8 mouse cellular contexts compared by ENCODE assay signal in the genomic region with DNA sequence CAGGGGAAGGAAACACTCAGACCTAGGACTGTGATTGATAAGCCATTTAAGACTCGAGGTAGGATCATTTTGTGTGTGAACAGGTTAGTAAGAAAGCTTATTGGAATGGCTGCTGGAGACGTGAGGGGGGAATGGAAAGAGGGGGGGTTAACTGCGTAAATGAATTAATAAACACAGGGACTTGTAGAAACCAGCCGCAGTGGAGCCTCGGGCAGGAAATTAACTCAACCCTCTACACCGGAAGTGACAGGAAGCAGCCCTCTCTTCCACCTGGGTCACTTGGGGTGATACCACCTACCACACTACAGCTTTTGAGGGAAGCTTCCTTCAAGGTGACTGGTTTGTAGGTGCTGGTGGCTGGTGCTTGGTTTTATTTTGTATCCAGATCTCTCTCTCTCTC. TPM values are rescaled to one million over a fixed set of nuclear protein-coding genes. Genes with fewer than 3 reads are reported as not detected.
DNase-seq lines count a peak whose midpoint lies in the region; ATAC-seq lines count a peak whose summit lies in the region.
"Had no signal": no experiment of that assay in that cellular context is flagged by ENCODE, and none has a peak within 500 bp of the region (broad histone marks: within the 10 kb centered on the region; RNA-seq: fewer than 3 reads in every experiment).

No protein-coding gene starts in this region.

- 0 out of 2 replicates have a peak, but pooled peaks cover 6% of the 10 kb centered on the region for H3K4me1 ChIP-seq in kidney, embryonic 14.5 days (ENCODE audit: control insufficient read depth, insufficient read depth, low read length)
- peaks cover 3% of the 10 kb centered on the region; the same call in 1 of the 2 replicates for H3K4me1 ChIP-seq in liver, embryonic 12.5 days
- peaks cover 9% of the 10 kb centered on the region for H3K4me1 ChIP-seq in hindbrain, embryonic 16.5 days (ENCODE audit: control insufficient read depth, insufficient read depth, low read depth, low read length)

- no peak overlapping the region for H3K4me3 ChIP-seq in kidney, embryonic 14.5 days (ENCODE audit: low read length)
- no peak overlapping the region for H3K4me3 ChIP-seq in liver, embryonic 12.5 days
- no peak overlapping the region for H3K4me3 ChIP-seq in hindbrain, embryonic 16.5 days (ENCODE audit: low read length)
- H3K4me3 ChIP-seq: myocyte had no signal

- H3K27ac ChIP-seq in kidney, embryonic 14.5 days (ENCODE audit: low read depth, low read length), result no peak overlapping the region
- H3K27ac ChIP-seq in liver, embryonic 12.5 days, result no peak overlapping the region
- no peak overlapping the region for H3K27ac ChIP-seq in hindbrain, embryonic 16.5 days (ENCODE audit: low read depth, low read length)

- WGBS in kidney, embryonic 14.5 days, result 37% methylated on average over 6 of the region's 6 CpGs
- 24% methylated on average over 6 of the region's 6 CpGs for WGBS in liver, embryonic 12.5 days (ENCODE audit: insufficient replicate concordance)
- WGBS in hindbrain, embryonic 16.5 days, result 59% methylated on average over 6 of the region's 6 CpGs

- 0 out of 2 replicates have a peak, but pooled peaks cover 2% of the 10 kb centered on the region for H3K27me3 ChIP-seq in kidney, embryonic 14.5 days (ENCODE audit: control insufficient read depth, insufficient read depth, low read length)
- H3K27me3 ChIP-seq in splenic B cell, adult 2 months (ENCODE audit: control insufficient read depth, insufficient read depth, low read length, poor library complexity, severe bottlenecking), result no peaks in the 10 kb centered on the region
- H3K27me3 ChIP-seq in liver, embryonic 12.5 days (replicated peaks), result peaks cover 29% of the 10 kb centered on the region
- H3K27me3 ChIP-seq in hindbrain, embryonic 16.5 days (replicated peaks; ENCODE audit: control insufficient read depth, insufficient read depth, low read length), result no peaks in the 10 kb centered on the region

- DNase-seq in kidney, postnatal 10 days, result no peak
- DNase-seq in B cell, adult 2 months, result peak; percentile 30 to 42
- DNase-seq in T-cell, adult 2 months (ENCODE audit: low spot score), result peak; percentile 70
- DNase-seq in splenic B cell, adult 2 months (ENCODE audit: low read depth, low spot score), result peak; percentile 50

- H3K9ac ChIP-seq in kidney, embryonic 14.5 days (ENCODE audit: low read depth, low read length), result no peak overlapping the region
- H3K9ac ChIP-seq in liver, embryonic 12.5 days, result no peak overlapping the region
- H3K9ac ChIP-seq in hindbrain, embryonic 16.5 days (ENCODE audit: low read depth, low read length), result no peak overlapping the region

- H3K36me3 ChIP-seq in kidney, embryonic 14.5 days (ENCODE audit: control insufficient read depth, insufficient read depth, low read length), result no peaks in the 10 kb centered on the region
- H3K36me3 ChIP-seq in splenic B cell, adult 2 months (ENCODE audit: control insufficient read depth, insufficient read depth, low read length, poor library complexity, severe bottlenecking), result no peaks in the 10 kb centered on the region
- H3K36me3 ChIP-seq in liver, embryonic 12.5 days, result no peaks in the 10 kb centered on the region
- no peaks in the 10 kb centered on the region for H3K36me3 ChIP-seq in hindbrain, embryonic 16.5 days (ENCODE audit: control insufficient read depth, insufficient read depth, low read length)

- 0 out of 2 replicates have a peak overlapping the region, but pooled peaks have one; percentile 8 for H3K4me2 ChIP-seq in kidney, embryonic 14.5 days (replicated peaks; ENCODE audit: low read depth, low read length)
- no peak overlapping the region for H3K4me2 ChIP-seq in liver, embryonic 12.5 days
- no peak overlapping the region for H3K4me2 ChIP-seq in hindbrain, embryonic 16.5 days (ENCODE audit: low read length)

- no peaks in the 10 kb centered on the region for H3K9me3 ChIP-seq in kidney, embryonic 14.5 days (ENCODE audit: control insufficient read depth, low read length)
- no peaks in the 10 kb centered on the region for H3K9me3 ChIP-seq in liver, embryonic 12.5 days (replicated peaks)
- H3K9me3 ChIP-seq in hindbrain, embryonic 16.5 days (ENCODE audit: control insufficient read depth, low read length), result 0 out of 2 replicates have a peak, but pooled peaks cover 2% of the 10 kb centered on the region

- no peak for ATAC-seq in kidney, embryonic 14.5 days (ENCODE audit: low FRiP score, low TSS enrichment)
- no peak for ATAC-seq in liver, embryonic 12.5 days
- no peak for ATAC-seq in hindbrain, embryonic 16.5 days

RNA-seq across cellular contexts. Expression of a gene that starts 54.9 kb away (rescaled TPM):
- 1,603 and 2,211 TPM in 2 replicates for polyA plus RNA-seq in kidney, embryonic 14.5 days (2014; fragmentation: Nextera tagmentation; extraction: Ambion mirVana)
- 1,190 and 1,274 TPM in 2 replicates for polyA plus RNA-seq in liver, embryonic 12.5 days (2016; fragmentation: Nextera tagmentation; extraction: Ambion mirVana)
- 902 and 928 TPM in 2 replicates for polyA plus RNA-seq in hindbrain, embryonic 16.5 days (2015; fragmentation: Nextera tagmentation; extraction: Ambion mirVana)
